In the genomic region with DNA sequence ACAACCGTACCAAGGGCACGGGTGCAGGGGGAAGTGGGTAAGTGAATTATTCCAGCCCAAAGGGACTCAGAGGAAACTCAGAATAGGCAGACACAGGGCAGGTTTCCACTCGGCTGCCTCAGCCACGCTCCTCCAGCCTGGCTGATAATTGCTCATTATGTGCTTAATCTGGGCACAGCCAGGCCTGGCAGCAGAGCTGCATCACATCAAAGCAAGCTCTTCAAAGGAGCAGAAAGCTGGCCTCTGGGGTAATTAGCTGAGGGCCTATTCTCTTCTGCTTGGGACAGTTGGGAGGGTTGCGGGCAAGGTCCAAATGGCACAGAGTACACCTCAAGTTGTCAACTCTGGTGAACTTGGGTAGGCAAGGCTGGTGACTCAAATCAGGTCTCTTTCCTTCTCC, we compare ENCODE assay signal across 9 mouse cellular contexts.
DNase-seq lines count a peak whose midpoint lies in the region; ATAC-seq lines count a peak whose summit lies in the region.
"Had no signal": no experiment of that assay in that cellular context is flagged by ENCODE, and none has a peak within 500 bp of the region (broad histone marks: within the 10 kb centered on the region; RNA-seq: fewer than 3 reads in every experiment).

No protein-coding gene starts in this region.

- H3K4me1 ChIP-seq in intestine, embryonic 15.5 days (replicated peaks) = no peaks in the 10 kb centered on the region
- H3K4me1 ChIP-seq in liver, embryonic 12.5 days = no peaks in the 10 kb centered on the region
- H3K4me1 ChIP-seq in neural tube, embryonic 15.5 days = no peaks in the 10 kb centered on the region
- H3K4me1 ChIP-seq: limb, embryonic 12.5 days had no signal

- H3K9ac ChIP-seq in intestine, embryonic 15.5 days = no peak overlapping the region
- H3K9ac ChIP-seq in liver, embryonic 12.5 days = no peak overlapping the region
- no peak overlapping the region for H3K9ac ChIP-seq in neural tube, embryonic 15.5 days (replicated peaks)
- H3K9ac ChIP-seq: limb, embryonic 12.5 days had no signal

- DNase-seq in embryo, embryonic 10.5 days (ENCODE audit: low spot score) = peak; percentile 19
- DNase-seq in embryo, embryonic 11 days = no peak
- peak; percentile 35 for DNase-seq in layer of hippocampus, adult 9-11 months
- DNase-seq in right cerebral cortex, postnatal 10 days (ENCODE audit: low spot score in 2 of 2) = peak; percentile 70 to 75
- DNase-seq in lung, postnatal 10 days = no peak

- no peak overlapping the region for H3K27ac ChIP-seq in intestine, embryonic 15.5 days
- H3K27ac ChIP-seq in liver, embryonic 12.5 days = no peak overlapping the region
- H3K27ac ChIP-seq in neural tube, embryonic 15.5 days (replicated peaks) = no peak overlapping the region
- H3K27ac ChIP-seq: limb, embryonic 12.5 days had no signal

- H3K36me3 ChIP-seq in intestine, embryonic 15.5 days = no peaks in the 10 kb centered on the region
- H3K36me3 ChIP-seq in liver, embryonic 12.5 days = no peaks in the 10 kb centered on the region
- H3K36me3 ChIP-seq in neural tube, embryonic 15.5 days = no peaks in the 10 kb centered on the region
- H3K36me3 ChIP-seq: limb, embryonic 12.5 days had no signal

- no peak overlapping the region for H3K4me3 ChIP-seq in intestine, embryonic 15.5 days (replicated peaks)
- no peak overlapping the region for H3K4me3 ChIP-seq in liver, embryonic 12.5 days
- no peak overlapping the region for H3K4me3 ChIP-seq in neural tube, embryonic 15.5 days (replicated peaks)
- H3K4me3 ChIP-seq: limb, embryonic 12.5 days had no signal

- ATAC-seq in intestine, embryonic 15.5 days = peak; percentile 78
- no peak for ATAC-seq in liver, embryonic 12.5 days
- ATAC-seq in neural tube, embryonic 15.5 days (ENCODE audit: low FRiP score) = no peak

- H3K4me2 ChIP-seq in intestine, embryonic 15.5 days (replicated peaks) = no peak overlapping the region
- H3K4me2 ChIP-seq in liver, embryonic 12.5 days = no peak overlapping the region
- no peak overlapping the region for H3K4me2 ChIP-seq in neural tube, embryonic 15.5 days
- H3K4me2 ChIP-seq: limb, embryonic 12.5 days had no signal

- no peaks in the 10 kb centered on the region for H3K27me3 ChIP-seq in intestine, embryonic 15.5 days (replicated peaks)
- no peaks in the 10 kb centered on the region for H3K27me3 ChIP-seq in liver, embryonic 12.5 days (replicated peaks)
- no peaks in the 10 kb centered on the region for H3K27me3 ChIP-seq in neural tube, embryonic 15.5 days (replicated peaks)

- H3K9me3 ChIP-seq in intestine, embryonic 15.5 days = no peaks in the 10 kb centered on the region
- no peaks in the 10 kb centered on the region for H3K9me3 ChIP-seq in liver, embryonic 12.5 days (replicated peaks)
- H3K9me3 ChIP-seq in neural tube, embryonic 15.5 days (replicated peaks) = no peaks in the 10 kb centered on the region
- H3K9me3 ChIP-seq: limb, embryonic 12.5 days had no signal

- 56% methylated on average over 5 of the region's 5 CpGs for WGBS in intestine, embryonic 15.5 days
- 56% methylated on average over 5 of the region's 5 CpGs for WGBS in liver, embryonic 12.5 days (ENCODE audit: insufficient replicate concordance)
- 39% methylated on average over 5 of the region's 5 CpGs for WGBS in neural tube, embryonic 15.5 days

Comparison
In these comparisons a context has a peak if more than half of its experiments do, and no peak if none do; other contexts are left out.
1. DNase-seq: peak in embryo, embryonic 10.5 days (single experiment), layer of hippocampus, adult 9-11 months (single experiment) and right cerebral cortex, postnatal 10 days (2 of 2); none in embryo, embryonic 11 days (single experiment) and lung, postnatal 10 days (single experiment).